Mouse (Mus musculus) embryonic facial prominence, embryonic 15.5 days (tissue): Measurements from ENCODE around the gene Btbd2. TPM values are rescaled to one million over a fixed set of nuclear protein-coding genes. Genes with fewer than 3 reads are reported as not detected.
A peak's percentile ranks its signal among the peaks of the same experiment; 100 is the strongest.
"Not testable (repeated sequence)": the region's sequence is repeated elsewhere in the genome, so short reads cannot be mapped to it uniquely, and the experiment has no call there.

Experiments
- ATAC-seq: fragments of 200-750 bp; cut with Nextera tagmentation; 2 replicates; pipeline ENCODE4 v1.8.0; 2017; ENCODE audit warnings: low read depth, moderate TSS enrichment; ENCODE audit not compliant: insufficient number of reproducible peaks, low FRiP score, low TSS enrichment
- H3K27ac ChIP-seq: fragments of 300-500 bp; sonication (generic); replicated peaks from 2 replicates; pipeline ENCODE4 v1.5.1; 2015; ENCODE audit warnings: mild to moderate bottlenecking, inconsistent platforms
- H3K27me3 ChIP-seq: fragments of 300-500 bp; sonication (generic); 2 replicates; pipeline ENCODE4 v1.6.1; 2015; ENCODE audit warnings: inconsistent platforms
- H3K36me3 ChIP-seq: fragments of 300-500 bp; sonication (generic); 2 replicates; pipeline ENCODE4 v1.6.1; 2015; ENCODE audit warnings: mild to moderate bottlenecking, inconsistent platforms
- H3K4me1 ChIP-seq: fragments of 300-500 bp; sonication (generic); 2 replicates; pipeline ENCODE4 v1.6.1; 2015; ENCODE audit warnings: inconsistent platforms
- H3K4me2 ChIP-seq: fragments of 300-500 bp; sonication (generic); replicated peaks from 2 replicates; pipeline ENCODE4 v1.6.1; 2015; ENCODE audit warnings: mild to moderate bottlenecking, inconsistent platforms
- H3K4me3 ChIP-seq: fragments of 300-500 bp; sonication (generic); replicated peaks from 2 replicates; pipeline ENCODE4 v1.5.1; 2015; ENCODE audit warnings: mild to moderate bottlenecking, inconsistent platforms
- H3K9ac ChIP-seq: fragments of 300-500 bp; sonication (generic); 2 replicates; pipeline ENCODE4 v1.6.1; 2015; ENCODE audit warnings: inconsistent platforms
- H3K9me3 ChIP-seq: fragments of 300-500 bp; sonication (generic); replicated peaks from 2 replicates; pipeline ENCODE4 v1.6.1; 2016; ENCODE audit warnings: inconsistent platforms
- WGBS: fragments of 180-500 bp; shearing (Covaris S2); methylation state at CpG from one replicate; pipeline ENCODE4 v1.1.7; 2015; 5-methylcytosine and 5-hydroxymethylcytosine counted together
- polyA plus RNA-seq: library from polyadenylated mRNA; unstranded; fragments of >200 nt; fragmentation: Nextera tagmentation; extraction: Ambion mirVana; gene quantifications from 2 replicates; pipeline ENCODE4 v1.2.1, GENCODE M21; 2015

The Btbd2 gene
- polyA plus RNA-seq, 1 experiment from 2014 or later, result 82.2 TPM

DNA sequence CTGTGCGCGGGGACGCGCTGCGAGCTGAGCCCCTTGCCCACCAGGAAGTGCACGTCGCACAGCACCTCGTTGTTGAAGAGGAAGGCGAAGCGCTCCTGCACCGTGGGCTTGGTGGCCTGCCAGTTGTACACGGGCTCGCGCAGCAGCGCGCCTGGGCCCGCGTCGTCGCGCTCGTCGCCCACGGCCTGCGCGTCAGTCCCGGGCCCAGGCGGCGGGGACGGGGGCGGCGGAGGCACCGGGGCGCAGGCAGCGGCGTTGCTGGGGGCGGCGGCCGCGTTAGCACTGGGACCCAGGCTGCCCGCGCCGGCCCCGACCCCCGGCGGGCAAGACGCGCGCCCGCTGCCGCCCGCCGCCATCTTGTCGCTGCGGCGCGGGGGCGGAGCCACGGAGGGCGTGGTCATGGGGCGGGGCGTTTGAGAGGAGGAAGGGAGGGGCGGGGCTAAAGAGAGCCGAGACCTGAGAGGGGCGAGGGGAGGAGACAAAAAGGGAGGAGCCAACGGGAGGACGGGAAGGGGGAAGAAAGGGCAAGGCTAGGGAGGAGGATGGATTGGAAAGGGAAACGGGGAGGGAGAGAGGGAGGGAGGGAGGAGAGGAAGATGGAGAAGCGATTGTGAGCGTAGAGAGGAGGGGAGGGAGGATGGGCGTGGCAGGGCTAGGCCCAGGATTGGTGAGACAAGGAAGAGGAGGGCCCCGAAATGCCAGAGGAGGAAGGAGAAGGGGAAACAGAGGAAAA is 575 bp downstream of the Btbd2 start:
- peak overlapping the region; percentile 69 for H3K4me3 ChIP-seq
- H3K4me2 ChIP-seq, result peak overlapping the region; percentile 81
- H3K27ac ChIP-seq, result peak overlapping the region; percentile 91
- H3K36me3 ChIP-seq, result 0 out of 2 replicates have a peak, but pooled peaks cover 4% of the 10 kb centered on the region
- H3K27me3 ChIP-seq, result no peaks in the 10 kb centered on the region
- peak overlapping the region; percentile 69 for H3K9ac ChIP-seq
- under 1% methylated on average over 72 of the region's 72 CpGs for WGBS
- peaks cover 43% of the 10 kb centered on the region for H3K4me1 ChIP-seq
- peak; percentile 91 for ATAC-seq
- no peaks in the 10 kb centered on the region for H3K9me3 ChIP-seq

DNA sequence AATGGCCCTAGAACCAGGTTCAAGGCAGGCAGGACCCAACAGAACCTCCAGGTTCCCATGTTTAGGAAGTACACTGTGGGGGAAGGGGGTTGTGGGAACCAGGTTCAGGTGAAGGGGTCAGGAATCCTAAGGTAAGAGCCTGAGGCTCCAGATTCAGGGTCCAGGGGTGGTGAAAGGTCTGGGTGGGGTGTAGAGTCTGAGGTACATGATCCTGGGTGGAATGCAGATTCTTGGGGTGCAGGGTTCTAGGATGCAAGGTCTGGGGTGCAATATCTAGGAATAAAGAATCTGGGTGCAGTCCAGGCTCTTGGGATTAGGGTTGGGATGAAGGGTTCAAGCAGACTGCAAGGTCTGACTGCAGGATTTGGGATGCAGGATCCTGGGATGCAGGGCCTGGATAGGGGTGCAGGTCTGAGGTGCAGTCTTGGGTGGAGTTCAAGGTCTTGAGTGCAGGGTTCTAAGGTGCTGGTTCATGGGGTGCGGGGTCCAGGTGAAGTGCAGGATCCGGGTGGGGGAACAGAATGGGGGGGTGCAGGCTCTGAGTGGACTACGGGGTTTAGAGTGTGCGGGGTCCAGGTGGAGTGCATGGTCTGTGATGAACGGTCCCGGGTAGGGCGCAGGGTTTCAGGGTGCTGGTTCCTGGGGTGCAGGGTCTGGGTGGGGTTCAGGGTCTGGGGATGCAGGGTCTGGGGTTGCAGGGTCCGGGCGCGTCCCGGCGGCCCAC is 1.3 kb downstream of the Btbd2 start:
- ATAC-seq, result peak; percentile 21
- peak overlapping the region; percentile 69 for H3K9ac ChIP-seq
- peak overlapping the region; percentile 69 for H3K4me3 ChIP-seq
- H3K27ac ChIP-seq, result peak overlapping the region; percentile 63; the same call in 1 of the 2 replicates
- no peaks in the 10 kb centered on the region for H3K9me3 ChIP-seq
- WGBS, result 3% methylated on average over 12 of the region's 12 CpGs
- H3K4me1 ChIP-seq, result peaks cover 43% of the 10 kb centered on the region
- H3K4me2 ChIP-seq, result peak overlapping the region; percentile 81
- H3K27me3 ChIP-seq, result no peaks in the 10 kb centered on the region
- 0 out of 2 replicates have a peak, but pooled peaks cover 4% of the 10 kb centered on the region for H3K36me3 ChIP-seq

DNA sequence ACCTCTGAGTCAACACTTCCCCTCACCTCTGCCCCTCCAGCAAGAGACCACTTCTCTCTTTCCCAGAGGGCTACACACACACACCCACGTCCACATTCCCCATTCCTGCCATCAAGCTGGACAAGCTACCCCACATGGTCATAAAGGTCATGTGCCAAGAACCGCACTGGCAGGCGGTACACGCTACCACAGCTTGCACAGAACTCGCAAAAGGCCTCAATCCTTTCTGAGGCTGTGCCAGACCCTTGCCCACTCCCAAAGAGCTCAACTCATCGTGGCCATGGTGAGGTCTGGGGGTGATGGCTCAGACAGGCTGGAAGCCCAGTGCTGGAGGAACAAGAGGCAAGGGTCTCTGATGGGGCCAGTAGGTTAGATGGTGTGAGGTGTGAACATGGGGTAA is 2.0 kb downstream of the Btbd2 start:
- H3K27me3 ChIP-seq, result no peaks in the 10 kb centered on the region
- no peak overlapping the region for H3K27ac ChIP-seq
- H3K4me3 ChIP-seq, result peak overlapping the region; percentile 69
- ATAC-seq, result no peak
- H3K4me1 ChIP-seq, result peaks cover 43% of the 10 kb centered on the region
- no peaks in the 10 kb centered on the region for H3K9me3 ChIP-seq
- H3K36me3 ChIP-seq, result 0 out of 2 replicates have a peak, but pooled peaks cover 4% of the 10 kb centered on the region
- H3K9ac ChIP-seq, result 0 out of 2 replicates have a peak overlapping the region, but pooled peaks have one; percentile 69
- WGBS, result 81% methylated on average over 6 of the region's 6 CpGs
- peak overlapping the region; percentile 81 for H3K4me2 ChIP-seq

DNA sequence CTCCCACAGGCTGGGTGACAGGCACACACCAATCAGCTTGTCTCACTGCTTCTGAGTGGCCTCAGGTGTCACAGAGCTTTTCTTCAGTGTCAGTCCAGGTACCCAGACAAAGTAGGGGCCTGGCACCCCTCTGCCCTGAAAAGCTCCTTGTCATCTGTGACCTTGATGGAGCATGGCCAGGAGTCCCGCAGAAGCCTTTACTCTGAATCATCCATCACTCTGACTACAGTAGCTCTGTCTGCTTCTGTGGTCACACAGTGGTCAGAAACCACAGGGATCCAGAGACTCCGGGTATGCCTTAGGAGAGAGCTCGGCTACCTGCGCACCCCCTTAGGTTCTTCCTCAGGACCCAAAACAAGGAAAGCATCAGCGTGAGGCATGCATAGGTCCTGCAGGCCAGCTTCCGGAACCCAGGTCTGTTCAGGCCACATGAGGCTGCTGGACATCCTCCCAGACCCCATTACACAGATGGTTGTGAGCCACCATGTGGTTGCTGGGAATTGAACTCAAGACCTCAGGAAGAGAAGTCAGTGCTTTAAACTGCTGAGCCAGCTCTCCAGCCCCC is 3.6 kb downstream of the Btbd2 start:
- Histone ChIP-seq H3K27ac (no peak overlapping the region), H3K36me3 (peaks cover 13% of the 10 kb centered on the region; the same call in 1 of the 2 replicates), H3K4me2 (no peak overlapping the region), H3K9ac (no peak overlapping the region), H3K9me3 (no peaks in the 10 kb centered on the region), H3K4me3 (no peak overlapping the region), H3K27me3 (no peaks in the 10 kb centered on the region), H3K4me1 (peaks cover 36% of the 10 kb centered on the region)
- no peak for ATAC-seq
- WGBS, result 89% methylated on average over 6 of the region's 6 CpGs

DNA sequence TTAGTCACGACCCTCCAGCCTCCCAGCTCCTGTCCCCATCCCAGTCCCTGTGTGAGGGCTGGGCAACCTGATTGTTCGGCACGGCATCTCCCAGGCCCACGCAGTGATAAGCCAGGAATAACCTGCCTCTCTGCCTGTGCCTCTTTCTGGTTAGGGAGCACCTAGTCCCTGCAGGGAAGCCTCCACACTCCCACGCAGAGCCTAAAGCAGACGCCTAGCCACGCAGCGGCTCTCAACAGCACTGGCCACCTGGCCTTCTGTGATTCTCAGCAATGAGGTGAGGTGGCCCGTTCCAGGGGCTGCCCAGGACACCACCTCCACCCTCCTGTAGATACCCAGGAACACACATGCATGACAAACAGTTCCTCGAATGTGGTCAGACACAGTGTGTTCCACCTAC is 6.5 kb downstream of the Btbd2 start:
- H3K9me3 ChIP-seq, result no peaks in the 10 kb centered on the region
- ATAC-seq, result no peak
- H3K27ac ChIP-seq, result no peak overlapping the region
- peaks cover 38% of the 10 kb centered on the region for H3K36me3 ChIP-seq
- WGBS, result 95% methylated on average over 10 of the region's 10 CpGs
- H3K27me3 ChIP-seq, result no peaks in the 10 kb centered on the region
- H3K4me3 ChIP-seq, result no peak overlapping the region
- H3K4me1 ChIP-seq, result peaks cover 24% of the 10 kb centered on the region
- no peak overlapping the region for H3K4me2 ChIP-seq
- no peak overlapping the region for H3K9ac ChIP-seq

DNA sequence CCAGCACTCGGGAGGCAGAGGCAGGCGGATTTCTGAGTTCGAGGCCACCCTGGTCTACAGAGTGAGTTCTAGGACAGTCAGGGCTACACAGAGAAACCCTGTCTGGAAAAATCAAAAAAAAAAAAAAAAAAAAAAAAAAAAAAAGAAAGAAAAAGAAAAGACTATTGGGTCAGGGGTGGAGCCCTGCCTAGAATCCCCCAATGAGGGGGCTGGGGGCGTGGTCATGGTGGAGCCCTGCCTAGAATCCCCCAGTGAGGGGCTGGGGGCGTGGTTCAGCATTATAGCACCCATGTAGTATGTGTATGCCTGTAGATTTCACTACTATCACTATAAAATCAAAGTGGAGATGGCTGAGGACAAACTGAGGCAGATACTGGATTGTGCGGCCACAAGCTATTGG is 7.0 kb downstream of the Btbd2 start:
- not testable (repeated sequence) for H3K9ac ChIP-seq, H3K4me2 ChIP-seq, H3K9me3 ChIP-seq, ATAC-seq, H3K27me3 ChIP-seq, H3K4me3 ChIP-seq, H3K27ac ChIP-seq
- H3K4me1 ChIP-seq, result peaks cover 19% of the 10 kb centered on the region
- peaks cover 43% of the 10 kb centered on the region for H3K36me3 ChIP-seq
- WGBS, result 89% methylated on average over 6 of the region's 6 CpGs

DNA sequence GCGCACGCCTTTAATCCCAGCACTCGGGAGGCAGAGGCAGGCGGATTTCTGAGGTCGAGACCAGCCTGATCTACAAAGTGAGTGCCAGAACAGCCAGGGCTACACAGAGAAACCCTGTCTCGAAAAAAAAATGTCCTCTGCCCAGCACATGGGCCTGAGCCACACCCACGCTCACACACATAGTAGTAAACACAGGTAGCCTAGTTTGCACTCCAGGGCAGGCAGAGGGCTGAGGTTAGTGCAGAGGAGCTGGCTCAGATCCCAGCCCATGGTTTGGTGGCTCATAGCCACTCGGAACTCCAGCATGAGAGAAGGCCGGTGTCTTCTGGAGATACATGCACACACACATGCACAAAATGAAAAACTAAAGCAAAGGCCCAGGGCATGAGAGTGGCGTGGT is 9.9 kb downstream of the Btbd2 start:
- H3K36me3 ChIP-seq, result peaks cover 68% of the 10 kb centered on the region
- H3K9me3 ChIP-seq, result no peaks in the 10 kb centered on the region
- no peak overlapping the region for H3K4me2 ChIP-seq
- H3K27ac ChIP-seq, result no peak overlapping the region
- no peak for ATAC-seq
- H3K9ac ChIP-seq, result no peak overlapping the region
- H3K4me1 ChIP-seq, result peaks cover 3% of the 10 kb centered on the region; the same call in 1 of the 2 replicates
- no peaks in the 10 kb centered on the region for H3K27me3 ChIP-seq
- H3K4me3 ChIP-seq, result no peak overlapping the region
- WGBS, result 93% methylated on average over 10 of the region's 10 CpGs

DNA sequence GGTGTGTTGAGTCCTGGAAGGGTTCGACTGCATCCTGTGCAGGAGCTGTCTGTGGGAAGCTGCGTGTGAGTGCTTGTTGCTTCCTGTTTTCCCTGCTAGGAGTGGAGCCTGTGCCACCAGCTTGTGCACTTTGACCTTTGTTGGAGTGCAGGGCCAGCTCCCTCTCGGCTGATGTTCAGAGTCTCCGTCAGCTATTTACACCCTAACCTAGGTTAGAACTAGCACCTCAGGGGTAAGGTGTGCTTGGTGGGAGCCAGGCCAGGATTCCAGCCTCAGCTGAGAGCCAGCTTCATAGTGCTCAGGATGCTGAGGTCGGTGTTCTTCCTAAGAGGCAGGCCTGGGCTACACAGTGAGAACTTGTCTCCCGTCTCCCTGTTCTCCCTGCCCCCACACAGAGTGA is 21.5 kb downstream of the Btbd2 start:
- no peaks in the 10 kb centered on the region for H3K4me1 ChIP-seq
- H3K9me3 ChIP-seq, result no peaks in the 10 kb centered on the region
- H3K4me2 ChIP-seq, result no peak overlapping the region
- H3K9ac ChIP-seq, result no peak overlapping the region
- no peaks in the 10 kb centered on the region for H3K27me3 ChIP-seq
- H3K4me3 ChIP-seq, result no peak overlapping the region
- no peak for ATAC-seq
- no peak overlapping the region for H3K27ac ChIP-seq
- 74% methylated on average over 6 of the region's 6 CpGs for WGBS
- peaks cover 65% of the 10 kb centered on the region for H3K36me3 ChIP-seq

DNA sequence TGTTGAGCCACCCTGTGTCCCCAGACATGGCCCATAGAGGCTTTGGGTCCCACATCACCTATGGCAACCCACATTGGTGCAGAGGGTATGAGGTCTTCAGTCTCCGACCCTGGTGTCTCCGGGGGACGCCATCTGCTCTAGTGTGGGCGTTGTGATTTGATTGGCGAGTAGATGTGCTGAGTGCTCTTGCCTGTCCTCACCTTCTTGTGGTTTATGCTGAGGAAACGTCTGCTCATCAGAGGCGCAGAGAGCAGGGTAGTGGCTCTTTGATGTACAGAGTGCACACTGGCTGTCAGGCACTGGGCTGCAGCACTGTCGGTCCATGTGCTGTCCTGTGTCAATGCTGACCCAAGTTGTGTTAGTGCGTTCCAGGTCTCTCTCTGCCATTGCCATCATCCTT is 27.9 kb downstream of the Btbd2 start:
- H3K4me2 ChIP-seq, result no peak overlapping the region
- H3K27ac ChIP-seq, result no peak overlapping the region; the same call in 1 of the 2 replicates
- peaks cover 15% of the 10 kb centered on the region for H3K36me3 ChIP-seq
- no peak overlapping the region for H3K9ac ChIP-seq
- ATAC-seq, result no peak
- peaks cover 49% of the 10 kb centered on the region for H3K4me1 ChIP-seq
- H3K9me3 ChIP-seq, result no peaks in the 10 kb centered on the region
- H3K4me3 ChIP-seq, result no peak overlapping the region
- H3K27me3 ChIP-seq, result no peaks in the 10 kb centered on the region
- 76% methylated on average over 9 of the region's 9 CpGs for WGBS

DNA sequence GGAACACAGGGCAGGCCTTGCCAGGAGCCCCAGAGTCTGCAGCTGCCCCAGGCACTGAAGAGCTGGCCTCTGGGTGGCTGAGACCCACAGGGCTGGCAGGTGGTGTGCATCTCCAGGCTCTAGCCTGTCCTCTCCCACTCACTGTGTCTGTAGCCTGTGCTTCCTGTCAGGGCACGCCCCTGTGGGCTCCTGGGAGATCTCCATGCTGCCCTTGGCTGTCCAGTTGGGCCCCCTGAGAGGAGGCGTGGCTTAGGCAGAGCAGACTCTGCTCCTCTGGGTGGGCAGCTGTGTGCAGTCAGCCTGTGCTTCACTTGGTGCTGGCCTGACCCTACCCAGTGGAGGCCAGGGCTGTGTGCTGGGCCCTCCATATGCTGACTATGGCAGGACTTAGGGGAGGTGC is 29.2 kb downstream of the Btbd2 start:
- H3K9ac ChIP-seq, result no peak overlapping the region
- no peaks in the 10 kb centered on the region for H3K27me3 ChIP-seq
- H3K9me3 ChIP-seq, result no peaks in the 10 kb centered on the region
- 0 out of 2 replicates have a peak overlapping the region, but pooled peaks have one; percentile 7 for H3K27ac ChIP-seq
- WGBS, result 45% methylated on average over 2 of the region's 2 CpGs
- no peak overlapping the region for H3K4me3 ChIP-seq
- no peak overlapping the region for H3K4me2 ChIP-seq
- peaks cover 56% of the 10 kb centered on the region for H3K4me1 ChIP-seq
- H3K36me3 ChIP-seq, result peaks cover 13% of the 10 kb centered on the region; the same call in 1 of the 2 replicates
- peak; percentile 23; the same call in 1 of the 2 replicates for ATAC-seq

DNA sequence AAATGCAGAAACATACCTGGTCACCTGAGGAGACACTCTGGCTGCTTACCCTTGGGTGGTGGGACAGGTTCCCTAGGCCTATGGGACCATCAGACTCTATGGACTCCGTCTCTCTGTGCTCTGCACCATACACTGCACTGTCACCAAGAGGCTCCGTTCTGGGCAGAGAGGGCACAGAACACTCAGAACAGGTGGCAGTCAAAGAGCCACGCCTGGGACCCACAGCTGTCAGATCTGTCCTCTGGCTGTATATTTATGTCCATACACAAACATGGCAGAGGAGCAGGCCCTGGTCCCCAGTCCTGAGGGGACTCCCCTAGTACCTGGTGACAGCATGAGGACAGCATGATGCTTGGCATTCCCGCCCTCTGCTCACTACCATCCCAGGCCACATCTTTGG is 31.1 kb downstream of the Btbd2 start:
- ATAC-seq, result no peak
- 89% methylated on average over 4 of the region's 4 CpGs for WGBS
- Histone ChIP-seq H3K4me3 (no peak overlapping the region), H3K27me3 (no peaks in the 10 kb centered on the region), H3K27ac (no peak overlapping the region), H3K4me2 (no peak overlapping the region), H3K9ac (no peak overlapping the region), H3K4me1 (peaks cover 64% of the 10 kb centered on the region), H3K36me3 (peaks cover 13% of the 10 kb centered on the region; the same call in 1 of the 2 replicates), H3K9me3 (no peaks in the 10 kb centered on the region)
